Mouse (Mus musculus): ENCODE data around the gene Loxl4.
A peak's percentile ranks its signal among the peaks of the same experiment; 100 is the strongest.

Gene Loxl4

GRCm38 (mm10) chr19:42609716-42610115, 2.9 kb downstream of the Loxl4 start:
- DNase-seq (ENCODE audit: low read depth, low spot score) = no peak

DNA sequence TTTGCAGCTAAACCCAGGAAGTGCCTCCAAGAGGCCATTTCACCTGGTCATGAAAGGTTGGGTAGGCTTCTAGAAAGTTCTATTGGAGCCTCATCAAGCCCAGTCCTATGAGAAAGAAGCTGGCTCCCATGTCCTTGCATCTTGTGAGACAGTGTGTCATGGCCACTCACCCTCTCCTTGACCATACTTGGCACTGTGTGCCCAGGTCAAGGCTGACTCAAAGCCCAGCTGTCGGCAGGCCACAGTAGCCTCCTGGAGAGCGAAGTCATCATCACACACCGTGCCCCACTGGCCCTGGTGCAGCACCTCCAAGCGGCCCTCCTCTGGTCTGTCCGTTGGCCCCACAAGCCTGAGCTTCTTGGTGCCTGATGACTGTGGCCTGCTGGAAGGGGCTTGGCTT, 4.5 kb downstream of the Loxl4 start:
- DNase-seq (ENCODE audit: low read depth, low spot score) = no peak

- no peak for DNase-seq (ENCODE audit: low read depth, low spot score)
Measured at GRCm38 (mm10) chr19:42602576-42602975, 10.0 kb downstream of the Loxl4 start.

- DNase-seq (ENCODE audit: low read depth, low spot score) = no peak
Measured at GRCm38 (mm10) chr19:42602041-42602440, 10.6 kb downstream of the Loxl4 start.

GRCm38 (mm10) chr19:42601445-42601844, 11.2 kb downstream of the Loxl4 start:
- DNase-seq (ENCODE audit: low read depth, low spot score) = peak; percentile 21

- no peak for DNase-seq (ENCODE audit: low read depth, low spot score)
Measured at GRCm38 (mm10) chr19:42600591-42600990, 12.0 kb downstream of the Loxl4 start.

DNA sequence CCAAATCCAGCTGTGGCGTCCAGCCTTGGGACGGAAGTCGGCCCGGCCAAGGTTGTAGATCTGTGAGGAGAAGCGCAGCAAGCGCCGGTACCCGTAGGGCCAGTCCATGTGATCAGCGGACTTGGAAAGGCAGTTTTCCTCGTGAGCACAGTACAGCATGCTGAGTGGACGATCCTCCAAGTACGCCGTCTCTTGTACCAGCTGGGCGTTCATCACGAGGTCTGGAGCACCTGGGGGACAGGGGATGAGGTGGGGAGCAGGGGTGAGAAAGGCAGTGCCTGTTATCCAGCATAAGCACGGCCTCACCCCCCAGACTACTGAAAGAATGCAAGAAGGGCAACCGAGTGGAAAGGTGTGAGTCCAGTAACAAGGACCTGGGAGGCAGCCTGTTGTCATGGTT, 12.7 kb downstream of the Loxl4 start:
- no peak for DNase-seq (ENCODE audit: low read depth, low spot score)

- no peak for DNase-seq (ENCODE audit: low read depth, low spot score)
Measured at GRCm38 (mm10) chr19:42597896-42598295, 14.7 kb downstream of the Loxl4 start.

DNA sequence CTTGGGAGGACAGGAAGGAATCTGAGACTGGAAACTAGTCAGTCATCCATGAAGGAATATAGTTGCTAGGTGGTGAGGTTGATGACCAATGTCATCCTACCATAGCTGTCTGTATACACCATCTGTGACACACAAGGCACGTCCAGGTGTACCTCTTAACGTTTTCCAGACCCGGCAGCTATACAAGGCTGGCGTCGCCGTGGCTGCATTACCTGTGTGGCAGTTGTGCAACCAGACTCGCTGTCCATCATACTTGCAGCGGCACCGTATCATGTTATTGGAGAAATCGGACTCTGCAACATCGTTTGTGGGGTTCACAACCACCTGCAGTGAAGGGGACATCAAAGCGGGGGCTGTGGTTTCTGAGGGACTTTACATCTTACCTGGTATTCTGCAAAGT, 15.3 kb downstream of the Loxl4 start:
- DNase-seq (ENCODE audit: low read depth, low spot score) = no peak

DNA sequence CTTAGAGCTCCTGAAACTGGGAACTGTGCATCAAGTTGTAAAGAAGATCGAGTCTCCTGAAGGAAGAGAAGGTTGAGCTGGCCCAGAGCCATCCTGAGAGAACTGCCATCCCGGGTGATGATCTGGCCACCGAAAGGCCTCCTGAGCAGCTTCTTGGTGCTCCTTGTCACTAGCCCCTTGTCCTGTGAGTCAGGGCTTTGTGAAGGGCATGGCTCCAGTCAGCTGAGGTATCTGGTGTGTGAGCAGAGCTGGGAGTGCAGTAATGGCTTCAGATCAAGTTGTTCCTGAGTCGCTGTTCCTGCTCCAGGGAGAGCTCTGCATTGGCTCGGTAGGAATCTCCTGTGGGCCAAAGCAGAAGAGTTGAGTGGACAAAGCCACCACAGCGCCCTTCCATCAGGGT, 17.5 kb downstream of the Loxl4 start:
- no peak for DNase-seq (ENCODE audit: low read depth, low spot score)

DNA sequence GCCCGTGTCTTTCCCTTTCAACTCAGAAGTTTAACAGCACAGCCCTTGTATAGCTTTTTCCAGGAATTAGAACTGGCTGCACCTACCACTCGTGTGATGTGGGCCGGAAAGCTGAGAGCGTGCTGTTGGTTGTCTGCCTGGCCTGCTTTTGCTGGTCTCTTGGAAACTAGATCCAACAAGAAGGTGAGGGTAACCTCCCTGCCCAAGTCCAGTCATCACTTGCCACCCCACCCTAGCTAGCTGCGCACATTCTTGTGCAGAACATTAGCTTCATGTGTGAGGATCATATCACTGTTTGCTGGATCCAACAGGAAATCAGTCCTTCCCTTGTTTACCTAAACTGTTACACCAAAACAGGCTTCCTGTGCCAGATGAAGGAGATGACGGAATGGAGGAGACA, 19.2 kb downstream of the Loxl4 start:
- no peak for DNase-seq (ENCODE audit: low read depth, low spot score)

DNA sequence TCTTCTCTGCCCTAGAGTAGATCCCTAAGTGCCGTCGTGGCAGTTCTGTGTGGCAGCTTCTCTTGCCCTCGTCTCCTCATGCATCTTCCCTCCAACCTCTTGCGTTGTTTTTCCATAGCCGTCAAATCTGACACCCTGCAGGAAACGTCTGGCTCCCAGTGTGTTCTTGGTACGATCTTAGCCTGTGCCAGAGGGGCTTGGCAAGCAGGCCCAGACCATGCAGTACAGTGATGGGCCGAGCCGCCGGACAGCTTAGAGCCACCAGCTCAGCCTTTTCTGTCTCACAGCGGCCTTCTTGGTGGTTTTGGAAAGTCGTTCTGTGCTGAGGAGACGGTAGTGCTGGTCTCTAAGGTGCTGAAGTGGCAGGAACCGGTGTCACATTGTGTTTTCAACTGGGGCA, 21.1 kb downstream of the Loxl4 start:
- DNase-seq (ENCODE audit: low read depth, low spot score) = no peak

DNA sequence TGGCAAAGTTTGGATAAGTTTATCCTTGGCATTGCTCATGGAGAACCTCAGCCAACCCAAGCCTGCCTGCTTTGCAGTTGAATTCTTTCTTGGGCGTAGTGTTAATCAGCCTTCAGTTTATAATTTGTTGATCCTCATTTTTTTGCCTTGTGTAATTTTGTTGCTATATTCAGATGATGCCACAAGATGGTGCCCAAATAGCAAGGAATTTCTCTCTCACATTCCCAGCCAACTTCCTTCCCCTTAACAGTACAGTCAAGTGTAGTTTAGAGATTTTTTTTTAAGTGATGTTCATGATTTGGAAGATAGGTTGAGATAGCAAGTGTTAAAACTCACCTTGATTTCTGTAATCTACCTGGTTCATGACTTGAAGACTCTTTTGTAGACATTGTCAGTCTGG, 23.4 kb downstream of the Loxl4 start:
- DNase-seq (ENCODE audit: low read depth, low spot score) = no peak

GRCm38 (mm10) chr19:42587704-42588103, 24.9 kb downstream of the Loxl4 start:
- no peak for DNase-seq (ENCODE audit: low read depth, low spot score)

GRCm38 (mm10) chr19:42584188-42584587, 28.4 kb downstream of the Loxl4 start:
- DNase-seq (ENCODE audit: low read depth, low spot score) = no peak

GRCm38 (mm10) chr19:42583677-42584076, 28.9 kb downstream of the Loxl4 start:
- DNase-seq (ENCODE audit: low read depth, low spot score) = no peak

DNA sequence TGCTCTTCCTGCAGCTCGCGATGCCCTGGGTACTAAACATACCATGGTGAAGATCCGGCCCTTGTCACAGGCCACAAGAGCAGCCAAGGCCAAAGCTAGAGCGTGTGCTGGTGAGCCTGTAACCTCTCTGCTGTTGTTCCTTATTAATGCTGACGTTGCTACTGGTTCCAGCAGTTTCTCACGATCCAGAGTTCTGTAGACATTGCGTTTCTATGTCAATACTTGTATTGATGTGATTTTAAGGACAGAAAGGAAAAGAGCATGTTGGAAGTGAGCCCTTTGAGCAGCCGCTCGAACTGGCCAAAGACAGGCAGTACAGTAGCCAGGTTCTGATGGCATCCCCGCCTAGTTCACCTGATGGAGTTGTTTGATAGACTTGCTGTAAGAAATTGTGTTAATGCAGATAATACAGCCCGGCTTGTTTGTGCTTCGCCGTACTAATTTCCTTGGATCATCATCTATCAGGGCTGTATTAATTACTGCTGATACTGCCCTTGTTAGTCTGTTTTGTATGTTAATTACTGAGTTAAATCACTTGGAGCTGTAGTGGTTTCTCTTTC, 29.7 kb downstream of the Loxl4 start:
- no peak for DNase-seq (ENCODE audit: low read depth, low spot score)

- no peak for DNase-seq (ENCODE audit: low read depth, low spot score)
Measured at GRCm38 (mm10) chr19:42580701-42581100, 31.9 kb downstream of the Loxl4 start.

GRCm38 (mm10) chr19:42578631-42579030, 34.0 kb downstream of the Loxl4 start:
- DNase-seq (ENCODE audit: low read depth, low spot score) = no peak

DNA sequence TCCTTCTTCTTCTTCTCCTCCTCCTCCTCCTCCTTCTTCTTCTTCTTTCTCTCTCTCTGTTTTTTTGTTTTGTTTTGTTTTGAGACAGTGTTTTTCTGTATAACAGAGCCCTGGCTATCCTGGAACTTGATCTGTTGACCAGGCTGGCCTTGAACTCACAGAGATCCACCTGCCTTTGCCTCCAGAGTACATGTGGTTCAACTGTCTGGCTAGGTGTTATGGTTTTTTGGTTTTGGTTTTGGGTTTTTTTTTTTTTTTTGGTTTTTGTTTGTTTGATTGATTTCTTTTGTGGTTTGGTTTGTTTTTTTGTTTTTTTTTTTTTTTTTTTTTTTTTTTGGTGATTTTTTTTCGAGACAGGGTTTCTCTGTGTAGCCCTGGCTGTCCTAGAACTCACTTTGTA, 35.8 kb downstream of the Loxl4 start:
- DNase-seq (ENCODE audit: low read depth, low spot score) = no peak

GRCm38 (mm10) chr19:42575317-42575716, 37.3 kb downstream of the Loxl4 start:
- DNase-seq (ENCODE audit: low read depth, low spot score) = no peak

GRCm38 (mm10) chr19:42571291-42571690, 41.3 kb downstream of the Loxl4 start:
- no peak for DNase-seq (ENCODE audit: low read depth, low spot score)

DNA sequence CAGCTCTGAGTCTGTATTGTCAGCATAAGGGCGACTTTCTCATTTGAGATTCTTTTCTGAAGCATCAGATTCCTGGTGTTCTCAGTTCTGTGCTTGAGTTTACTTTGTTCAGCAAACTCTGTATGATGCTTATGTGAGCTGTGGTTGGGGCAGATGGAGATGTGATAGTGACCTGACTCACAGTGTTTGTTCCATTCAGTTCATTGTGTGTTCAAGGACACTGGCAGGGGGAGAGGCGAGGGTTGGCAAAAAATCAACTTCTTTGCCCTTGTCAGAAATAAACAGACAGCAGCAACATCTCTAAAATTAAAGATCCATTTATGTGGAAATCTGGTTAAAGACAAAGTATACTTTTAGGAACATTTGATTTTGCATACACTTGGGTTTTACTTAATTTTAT, 43.5 kb downstream of the Loxl4 start:
- DNase-seq (ENCODE audit: low read depth, low spot score) = no peak

DNA sequence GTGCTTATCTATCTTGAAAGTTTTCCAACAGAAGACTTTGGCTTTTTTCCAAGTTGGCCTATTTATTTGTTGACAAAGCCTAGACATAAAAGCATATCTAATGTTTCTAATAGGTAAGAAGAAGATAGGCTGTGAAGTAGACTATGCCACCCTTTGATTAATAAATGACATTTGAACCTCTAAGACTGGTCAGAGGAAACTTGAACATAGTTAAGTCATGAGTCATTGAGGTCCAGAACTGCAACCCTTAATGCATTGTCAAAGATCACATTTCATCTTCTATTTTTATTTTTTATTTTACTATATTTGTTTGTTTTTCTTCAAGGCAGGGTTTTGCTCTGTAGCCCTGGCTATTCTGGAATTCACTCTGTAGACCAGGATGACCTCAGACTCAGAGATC, 45.6 kb downstream of the Loxl4 start:
- no peak for DNase-seq (ENCODE audit: low read depth, low spot score)

All from skeletal muscle tissue, adult 2 months (tissue).